Mouse (Mus musculus) induced T-regulatory cell, adult 2 months (primary cell): Measurements from ENCODE around the gene Frg2f1.

ENCODE experiments used
- DNase-seq: peaks from one replicate; pipeline ENCODE4 v3.0.0-alpha.2; 2012; ENCODE audit warnings: low read depth

The Frg2f1 gene

GRCm38 (mm10) chr4:119492291-119492932 lies 46.9 kb downstream of the Frg2f1 start, which contains the start of gene Rimkla:
Rimkla (minus strand) TSS chr4:119492628.
- DNase-seq = peak; percentile 60

GRCm38 (mm10) chr4:119490806-119491205 lies 48.5 kb downstream of the Frg2f1 start:
- DNase-seq = peak; percentile 64

- no peak for DNase-seq
Observed at GRCm38 (mm10) chr4:119489666-119490065, 49.7 kb downstream of the Frg2f1 start.

GRCm38 (mm10) chr4:119484882-119485281 lies 54.4 kb downstream of the Frg2f1 start:
- no peak for DNase-seq

GRCm38 (mm10) chr4:119483051-119483450 lies 56.3 kb downstream of the Frg2f1 start:
- DNase-seq = no peak
